Mouse (Mus musculus) hindbrain, embryonic 14.5 days (tissue): ENCODE measurements at regions not wholly inside any gene's neighbourhood (a gene's known extent, or its start where the extent isn't known, plus 50 kb on each side); places are given as distances from the start of the nearest gene placed in this dataset.

ENCODE experiments used
- ATAC-seq: fragments of 200-750 bp; cut with Nextera tagmentation; 2 replicates; pipeline ENCODE4 v1.8.0; 2017; ENCODE audit warnings: moderate number of reproducible peaks, mild to moderate bottlenecking, moderate TSS enrichment, moderate library complexity; ENCODE audit not compliant: low FRiP score
- DNase-seq: peaks from one replicate; pipeline ENCODE4 v3.0.0-alpha.2; 2015; ENCODE audit warnings: low spot score
- H3K27ac ChIP-seq: fragments of 300-500 bp; sonication (generic); 2 replicates; pipeline ENCODE4 v1.5.1; 2014; ENCODE audit warnings: mild to moderate bottlenecking, moderate library complexity
- H3K27me3 ChIP-seq: fragments of 300-500 bp; sonication (generic); 2 replicates; pipeline ENCODE4 v1.6.1; 2014; ENCODE audit warnings: mild to moderate bottlenecking, low read length, mixed read lengths; ENCODE audit not compliant: control insufficient read depth, insufficient read depth
- H3K36me3 ChIP-seq: fragments of 300-500 bp; sonication (generic); replicated peaks from 2 replicates; pipeline ENCODE4 v1.6.1; 2014; ENCODE audit not compliant: control insufficient read depth, insufficient read depth
- H3K4me1 ChIP-seq: fragments of 300-500 bp; sonication (generic); replicated peaks from 2 replicates; pipeline ENCODE4 v1.6.1; 2014; ENCODE audit warnings: antibody characterized with exemption, low read length, mixed read lengths; ENCODE audit not compliant: control insufficient read depth, insufficient read depth
- H3K4me2 ChIP-seq: fragments of 300-500 bp; sonication (generic); replicated peaks from 2 replicates; pipeline ENCODE4 v1.6.1; 2014; ENCODE audit warnings: mild to moderate bottlenecking, moderate library complexity
- H3K4me3 ChIP-seq: fragments of 300-500 bp; sonication (generic); replicated peaks from 2 replicates; pipeline ENCODE4 v1.5.1; 2014; ENCODE audit warnings: mild to moderate bottlenecking, low read length
- H3K9ac ChIP-seq: fragments of 300-500 bp; sonication (generic); 2 replicates; pipeline ENCODE4 v1.6.1; 2014
- H3K9me3 ChIP-seq: fragments of 300-500 bp; sonication (generic); 2 replicates; pipeline ENCODE4 v1.6.1; 2016; ENCODE audit warnings: low read length; ENCODE audit not compliant: control insufficient read depth
- WGBS: fragments of 180-500 bp; shearing (Covaris S2); extraction: QIAGEN DNeasy Blood & Tissue Kit; methylation state at CpG from one replicate; pipeline ENCODE4 v1.1.7; 2014; 5-methylcytosine and 5-hydroxymethylcytosine counted together

GRCm38 (mm10) chr13:28775142-28775815, 178.2 kb downstream of the Sox4 start:
- H3K4me1 ChIP-seq = peaks cover 32% of the 10 kb centered on the region
- 0 out of 2 replicates have a peak overlapping the region, but pooled peaks have one; percentile 5 for H3K4me2 ChIP-seq
- H3K9me3 ChIP-seq = no peaks in the 10 kb centered on the region
- H3K36me3 ChIP-seq = no peaks in the 10 kb centered on the region
- H3K27ac ChIP-seq = peak overlapping the region; percentile 76
- WGBS = 38% methylated on average over 7 of the region's 7 CpGs
- DNase-seq (no peak), ATAC-seq (no peak)
- H3K27me3 ChIP-seq = no peaks in the 10 kb centered on the region
- peak overlapping the region; percentile 35; the same call in 1 of the 2 replicates for H3K9ac ChIP-seq
- H3K4me3 ChIP-seq = no peak overlapping the region

- Histone ChIP-seq H3K27ac (peak overlapping the region; percentile 76), H3K9ac (peak overlapping the region; percentile 35; the same call in 1 of the 2 replicates), H3K36me3 (no peaks in the 10 kb centered on the region), H3K4me3 (no peak overlapping the region), H3K4me2 (0 out of 2 replicates have a peak overlapping the region, but pooled peaks have one; percentile 5), H3K4me1 (peaks cover 33% of the 10 kb centered on the region), H3K27me3 (no peaks in the 10 kb centered on the region), H3K9me3 (no peaks in the 10 kb centered on the region)
- DNase-seq (no peak), ATAC-seq (peak; percentile 63; the same call in 1 of the 2 replicates)
- WGBS = 39% methylated on average over 7 of the region's 7 CpGs
These were observed 178.9 kb downstream of the Sox4 start for GRCm38 (mm10) chr13:28774649-28775048.

GRCm38 (mm10) chr13:28773466-28773865, 180.0 kb downstream of the Sox4 start:
- H3K36me3 ChIP-seq = no peaks in the 10 kb centered on the region
- no peaks in the 10 kb centered on the region for H3K27me3 ChIP-seq
- ATAC-seq (no peak), DNase-seq (no peak)
- H3K4me1 ChIP-seq = peaks cover 45% of the 10 kb centered on the region
- H3K27ac ChIP-seq = no peak overlapping the region
- H3K9ac ChIP-seq = no peak overlapping the region
- H3K4me2 ChIP-seq = no peak overlapping the region
- WGBS = 87% methylated on average over 2 of the region's 2 CpGs
- H3K4me3 ChIP-seq = no peak overlapping the region
- H3K9me3 ChIP-seq = no peaks in the 10 kb centered on the region

- no peak overlapping the region for H3K9ac ChIP-seq
- H3K9me3 ChIP-seq = no peaks in the 10 kb centered on the region
- H3K36me3 ChIP-seq = no peaks in the 10 kb centered on the region
- H3K27ac ChIP-seq = peak overlapping the region; percentile 75
- no peak for ATAC-seq
- no peaks in the 10 kb centered on the region for H3K27me3 ChIP-seq
- H3K4me3 ChIP-seq = no peak overlapping the region
- WGBS = 37% methylated on average over 13 of the region's 13 CpGs
- 0 out of 2 replicates have a peak overlapping the region, but pooled peaks have one; percentile 15 for H3K4me2 ChIP-seq
- no peak for DNase-seq
- H3K4me1 ChIP-seq = peaks cover 43% of the 10 kb centered on the region
These were observed 183.0 kb downstream of the Sox4 start for GRCm38 (mm10) chr13:28770531-28770930.

GRCm38 (mm10) chr13:28770018-28770417, 183.5 kb downstream of the Sox4 start:
- Histone ChIP-seq H3K4me2 (no peak overlapping the region), H3K36me3 (no peaks in the 10 kb centered on the region), H3K27ac (peak overlapping the region; percentile 75), H3K27me3 (no peaks in the 10 kb centered on the region), H3K4me1 (peaks cover 38% of the 10 kb centered on the region), H3K9ac (no peak overlapping the region), H3K4me3 (no peak overlapping the region), H3K9me3 (no peaks in the 10 kb centered on the region)
- DNase-seq (no peak), ATAC-seq (no peak)
- WGBS = 81% methylated on average over 4 of the region's 4 CpGs

GRCm38 (mm10) chr13:28768717-28769426, 184.6 kb downstream of the Sox4 start:
- no peaks in the 10 kb centered on the region for H3K27me3 ChIP-seq
- 0 out of 2 replicates have a peak, but pooled peaks have one; percentile 31 for ATAC-seq
- 0 out of 2 replicates have a peak overlapping the region, but pooled peaks have one; percentile 35 for H3K9ac ChIP-seq

GRCm38 (mm10) chr13:28762555-28762954, 191.0 kb downstream of the Sox4 start:
- no peak overlapping the region for H3K4me2 ChIP-seq
- no peaks in the 10 kb centered on the region for H3K27me3 ChIP-seq
- no peak for DNase-seq
- peaks cover 15% of the 10 kb centered on the region for H3K4me1 ChIP-seq
- H3K27ac ChIP-seq = no peak overlapping the region
- no peak for ATAC-seq
- H3K4me3 ChIP-seq = no peak overlapping the region
- WGBS = 87% methylated on average over 2 of the region's 2 CpGs
- H3K9ac ChIP-seq = no peak overlapping the region
- H3K9me3 ChIP-seq = no peaks in the 10 kb centered on the region
- H3K36me3 ChIP-seq = no peaks in the 10 kb centered on the region

More at GRCm38 (mm10) chr13:28768717-28769426, 184.6 kb downstream of the Sox4 start:
- 0 out of 2 replicates have a peak overlapping the region, but pooled peaks have one; percentile 11 for H3K4me2 ChIP-seq
- no peaks in the 10 kb centered on the region for H3K9me3 ChIP-seq
- 36% methylated on average over 14 of the region's 14 CpGs for WGBS
- H3K4me1 ChIP-seq = peaks cover 30% of the 10 kb centered on the region
- peak; percentile 55 for DNase-seq
- H3K4me3 ChIP-seq = no peak overlapping the region
- no peaks in the 10 kb centered on the region for H3K36me3 ChIP-seq
- H3K27ac ChIP-seq = peak overlapping the region; percentile 75

- no peak overlapping the region for H3K4me3 ChIP-seq
- WGBS = 64% methylated on average over 3 of the region's 3 CpGs
- H3K27me3 ChIP-seq = no peaks in the 10 kb centered on the region
- H3K27ac ChIP-seq = no peak overlapping the region
- ATAC-seq = no peak
- H3K9me3 ChIP-seq = no peaks in the 10 kb centered on the region
- no peak overlapping the region for H3K9ac ChIP-seq
- no peak overlapping the region for H3K4me2 ChIP-seq
- no peaks in the 10 kb centered on the region for H3K36me3 ChIP-seq
- H3K4me1 ChIP-seq = peaks cover 31% of the 10 kb centered on the region
- DNase-seq = no peak
These were observed 194.5 kb downstream of the Sox4 start for GRCm38 (mm10) chr13:28759026-28759425.

GRCm38 (mm10) chr13:28757846-28758522, 195.5 kb downstream of the Sox4 start:
- peak overlapping the region; percentile 47 for H3K9ac ChIP-seq
- ATAC-seq (peak; percentile 71; the same call in 1 of the 2 replicates), DNase-seq (peak; percentile 55)
- peak overlapping the region; percentile 65 for H3K27ac ChIP-seq
- WGBS = 4% methylated on average over 13 of the region's 13 CpGs
- peaks cover 31% of the 10 kb centered on the region for H3K4me1 ChIP-seq
- no peaks in the 10 kb centered on the region for H3K27me3 ChIP-seq
- peak overlapping the region; percentile 54 for H3K4me2 ChIP-seq
- H3K4me3 ChIP-seq = peak overlapping the region; percentile 27
- no peaks in the 10 kb centered on the region for H3K9me3 ChIP-seq
- H3K36me3 ChIP-seq = no peaks in the 10 kb centered on the region
